8 mouse cellular contexts compared by ENCODE assay signal in genomic region chr5:24752175-24752498, GRCm38 (mm10). TPM values are rescaled to one million over a fixed set of nuclear protein-coding genes. Genes with fewer than 3 reads are reported as not detected.
A peak's percentile ranks its signal among the peaks of the same experiment; 100 is the strongest.
DNase-seq lines count a peak whose midpoint lies in the region; ATAC-seq lines count a peak whose summit lies in the region.

No protein-coding gene starts in this region.

- ATAC-seq in neural tube, embryonic 11.5 days (ENCODE audit: insufficient read depth, low FRiP score, low TSS enrichment), result no peak
- no peak for ATAC-seq in forebrain, embryonic 12.5 days (ENCODE audit: low FRiP score)
- ATAC-seq in liver, embryonic 11.5 days (replicated peaks; ENCODE audit: low FRiP score), result no peak
- no peak; the same call in 1 of the 2 replicates for ATAC-seq in stomach, embryonic 15.5 days (ENCODE audit: insufficient read depth, low FRiP score, low read depth)

- H3K9me3 ChIP-seq in neural tube, embryonic 11.5 days (ENCODE audit: control insufficient read depth, low read length), result no peaks in the 10 kb centered on the region
- H3K9me3 ChIP-seq in forebrain, embryonic 12.5 days, result no peaks in the 10 kb centered on the region
- no peaks in the 10 kb centered on the region for H3K9me3 ChIP-seq in liver, embryonic 11.5 days (ENCODE audit: control insufficient read depth, low read length)
- no peaks in the 10 kb centered on the region for H3K9me3 ChIP-seq in stomach, embryonic 15.5 days

- no peak overlapping the region for H3K27ac ChIP-seq in neural tube, embryonic 11.5 days (ENCODE audit: low read depth, low read length)
- H3K27ac ChIP-seq in forebrain, embryonic 12.5 days, result no peak overlapping the region
- H3K27ac ChIP-seq in liver, embryonic 11.5 days (ENCODE audit: low read depth, low read length), result peak overlapping the region; percentile 49; the same call in 1 of the 2 replicates
- H3K27ac ChIP-seq in stomach, embryonic 15.5 days, result peak overlapping the region; percentile 93

- WGBS in neural tube, embryonic 11.5 days, result 6% methylated on average over 2 of the region's 2 CpGs
- WGBS in forebrain, embryonic 12.5 days, result 9% methylated on average over 2 of the region's 2 CpGs
- 2% methylated on average over 2 of the region's 2 CpGs for WGBS in liver, embryonic 11.5 days
- WGBS in stomach, embryonic 15.5 days, result 6% methylated on average over 2 of the region's 2 CpGs

- peak; percentile 44 for DNase-seq in neural tube, embryonic 11.5 days (ENCODE audit: low spot score)
- no peak for DNase-seq in neural tube, embryonic 10.5 days (ENCODE audit: extremely low spot score, low spot score)
- DNase-seq in liver, embryonic 11.5 days (ENCODE audit: low spot score), result no peak
- DNase-seq in cerebellum, adult 9-10 months, result no peak
- DNase-seq in thymus, adult 18-20 months, result no peak
- no peak for DNase-seq in left cerebral cortex, adult 18-20 months (ENCODE audit: low spot score in 2 of 2)

- peaks cover 12% of the 10 kb centered on the region for H3K4me1 ChIP-seq in neural tube, embryonic 11.5 days (ENCODE audit: control insufficient read depth, insufficient read depth, low read length)
- H3K4me1 ChIP-seq in forebrain, embryonic 12.5 days, result peaks cover 28% of the 10 kb centered on the region
- peaks cover 23% of the 10 kb centered on the region for H3K4me1 ChIP-seq in liver, embryonic 11.5 days (replicated peaks; ENCODE audit: control insufficient read depth, insufficient read depth, low read length)
- peaks cover 31% of the 10 kb centered on the region for H3K4me1 ChIP-seq in stomach, embryonic 15.5 days

- H3K4me2 ChIP-seq in neural tube, embryonic 11.5 days (ENCODE audit: low read depth), result peak overlapping the region; percentile 91
- H3K4me2 ChIP-seq in forebrain, embryonic 12.5 days, result peak overlapping the region; percentile 90
- H3K4me2 ChIP-seq in liver, embryonic 11.5 days, result peak overlapping the region; percentile 77
- H3K4me2 ChIP-seq in stomach, embryonic 15.5 days, result peak overlapping the region; percentile 89

- H3K9ac ChIP-seq in neural tube, embryonic 11.5 days (ENCODE audit: low read length), result no peak overlapping the region
- peak overlapping the region; percentile 33; the same call in 1 of the 2 replicates for H3K9ac ChIP-seq in forebrain, embryonic 12.5 days
- no peak overlapping the region for H3K9ac ChIP-seq in liver, embryonic 11.5 days (ENCODE audit: low read depth, low read length)
- no peak overlapping the region for H3K9ac ChIP-seq in stomach, embryonic 15.5 days

- H3K27me3 ChIP-seq in neural tube, embryonic 11.5 days (ENCODE audit: control insufficient read depth, insufficient read depth, low read length), result no peaks in the 10 kb centered on the region
- peaks cover 9% of the 10 kb centered on the region; the same call in 1 of the 2 replicates for H3K27me3 ChIP-seq in forebrain, embryonic 12.5 days
- H3K27me3 ChIP-seq in liver, embryonic 11.5 days (replicated peaks; ENCODE audit: control insufficient read depth, insufficient read depth, low read length), result no peaks in the 10 kb centered on the region
- H3K27me3 ChIP-seq in stomach, embryonic 15.5 days (replicated peaks), result no peaks in the 10 kb centered on the region

- no peak overlapping the region for H3K4me3 ChIP-seq in neural tube, embryonic 11.5 days (ENCODE audit: low read depth, low read length)
- H3K4me3 ChIP-seq in forebrain, embryonic 12.5 days (replicated peaks), result peak overlapping the region; percentile 56; the same call in 1 of the 2 replicates
- peak overlapping the region; percentile 61; the same call in 1 of the 2 replicates for H3K4me3 ChIP-seq in liver, embryonic 11.5 days (ENCODE audit: low read depth, low read length)
- H3K4me3 ChIP-seq in stomach, embryonic 15.5 days (replicated peaks), result peak overlapping the region; percentile 56; the same call in 1 of the 2 replicates

- H3K36me3 ChIP-seq in neural tube, embryonic 11.5 days (ENCODE audit: control insufficient read depth, insufficient read depth, low read length), result no peaks in the 10 kb centered on the region
- no peaks in the 10 kb centered on the region for H3K36me3 ChIP-seq in forebrain, embryonic 12.5 days (replicated peaks)
- no peaks in the 10 kb centered on the region for H3K36me3 ChIP-seq in liver, embryonic 11.5 days (ENCODE audit: control insufficient read depth, insufficient read depth, low read length)
- no peaks in the 10 kb centered on the region for H3K36me3 ChIP-seq in stomach, embryonic 15.5 days

RNA-seq across cellular contexts. Expression of gene Crygn, which starts 5.7 kb away (rescaled TPM):
- not detected in 2 replicates for polyA plus RNA-seq in neural tube, embryonic 11.5 days (2014; fragmentation: Nextera tagmentation; extraction: Ambion mirVana)
- polyA plus RNA-seq in forebrain, embryonic 12.5 days (2016; fragmentation: Nextera tagmentation; extraction: Ambion mirVana), result not detected in 2 replicates
- not detected in 2 replicates for polyA plus RNA-seq in liver, embryonic 11.5 days (2014; fragmentation: Nextera tagmentation; extraction: Ambion mirVana)
- polyA plus RNA-seq in stomach, embryonic 15.5 days (2015; fragmentation: Nextera tagmentation; extraction: Ambion mirVana), result 1.6 and 1.7 TPM in 2 replicates
- not detected for total RNA-seq in left cerebral cortex, adult 18-20 months (2021)

RNA-seq across cellular contexts. Expression of gene Wdr86, which starts 21.6 kb away (rescaled TPM):
- polyA plus RNA-seq in neural tube, embryonic 11.5 days (2014; fragmentation: Nextera tagmentation; extraction: Ambion mirVana), result 14.2 and 16.9 TPM in 2 replicates
- 6.6 and 10.1 TPM in 2 replicates for polyA plus RNA-seq in forebrain, embryonic 12.5 days (2016; fragmentation: Nextera tagmentation; extraction: Ambion mirVana)
- polyA plus RNA-seq in liver, embryonic 11.5 days (2014; fragmentation: Nextera tagmentation; extraction: Ambion mirVana), result 9.8 and 11.2 TPM in 2 replicates
- polyA plus RNA-seq in stomach, embryonic 15.5 days (2015; fragmentation: Nextera tagmentation; extraction: Ambion mirVana), result 14.3 and 15.1 TPM in 2 replicates
- 1 to 10 TPM in 1 of 2 experiments, under 1 TPM in 1; 0.56 to 1.0 TPM for total RNA-seq in left cerebral cortex, adult 18-20 months (2021)

Comparison
In these comparisons a context has a peak if more than half of its experiments do, and no peak if none do; other contexts are left out.
1. H3K27ac ChIP-seq: peak in liver, embryonic 11.5 days (single experiment) and stomach, embryonic 15.5 days (single experiment); none in neural tube, embryonic 11.5 days (single experiment) and forebrain, embryonic 12.5 days (single experiment).
2. Peak in every context shown above with its lines, with median percentiles within 50 percentile points of each other: H3K4me2 ChIP-seq.